Mouse (Mus musculus) liver, embryonic 14.5 days (tissue): Measurements from ENCODE around the gene Nsmce4a.

Experiments
- CTCF ChIP-seq: IDR thresholded peaks from 2 replicates; pipeline ENCODE4 v1.5.1; 2016; ENCODE audit warnings: antibody characterized with exemption, low read depth, control low read depth
- EP300 ChIP-seq: IDR thresholded peaks from 2 replicates; pipeline ENCODE4 v1.6.1; 2016; ENCODE audit warnings: antibody characterized with exemption, low read depth

- no peak for TF ChIP-seq EP300
- TF ChIP-seq CTCF, result no peak
Measured at GRCm38 (mm10) chr7:130622359-130622758, 49.4 kb upstream of the Nsmce4a start.
